Mouse (Mus musculus): ENCODE data around the gene Pomgnt1. TPM values are rescaled to one million over a fixed set of nuclear protein-coding genes. Genes with fewer than 3 reads are reported as not detected.

Pomgnt1 gene
- polyA plus RNA-seq, 1 experiment from 2014 or later = 56.6 TPM

DNA sequence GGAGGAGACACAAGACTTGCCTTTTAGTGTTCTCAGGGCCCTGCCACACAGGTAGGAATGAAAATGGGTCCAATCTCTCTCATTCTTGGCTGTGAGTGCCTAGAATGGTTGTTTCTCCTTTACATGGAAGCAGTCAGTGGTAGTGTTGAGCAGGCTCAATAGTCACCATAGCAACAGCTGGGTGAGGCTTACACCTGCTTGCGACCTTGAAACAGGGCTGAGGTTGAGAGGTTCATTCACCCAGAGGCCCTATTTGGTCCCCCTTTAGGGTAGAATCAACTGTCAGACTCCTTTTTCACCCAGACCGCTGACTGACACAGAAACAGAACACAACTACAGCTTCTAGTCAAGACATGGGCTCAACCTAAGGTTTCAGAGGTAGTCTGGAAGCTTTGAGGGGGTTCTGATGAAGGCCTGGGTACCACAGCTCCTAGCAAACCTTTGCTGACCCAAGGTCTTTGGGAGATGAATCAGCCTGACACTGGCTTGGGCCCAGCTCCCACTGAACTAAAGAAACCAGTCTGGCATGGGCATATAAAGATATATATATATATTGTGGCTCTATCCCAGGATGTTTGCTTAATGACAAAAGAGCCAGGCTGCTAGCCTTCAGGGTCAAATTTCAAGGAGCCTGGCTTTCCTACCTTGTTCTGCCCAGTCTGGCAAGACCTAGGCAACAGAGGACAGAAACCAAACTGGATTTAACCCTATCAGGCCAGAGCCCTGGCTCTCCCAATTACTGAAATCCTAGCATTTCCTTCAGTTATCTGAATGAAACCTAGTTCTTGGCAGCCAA is 41.3 kb downstream of the Pomgnt1 start:
- H3K4me3 ChIP-seq = no peak overlapping the region
- ATAC-seq (ENCODE audit: insufficient number of reproducible peaks, low FRiP score, low TSS enrichment, low read depth) = no peak
- H3K27ac ChIP-seq = no peak overlapping the region
- WGBS = 80% methylated on average over 2 of the region's 2 CpGs
- H3K27me3 ChIP-seq = no peaks in the 10 kb centered on the region
- no peak overlapping the region for H3K9ac ChIP-seq
- no peaks in the 10 kb centered on the region for H3K9me3 ChIP-seq
- H3K4me2 ChIP-seq = no peak overlapping the region
- H3K4me1 ChIP-seq = peaks cover 9% of the 10 kb centered on the region
- peaks cover 15% of the 10 kb centered on the region for H3K36me3 ChIP-seq

DNA sequence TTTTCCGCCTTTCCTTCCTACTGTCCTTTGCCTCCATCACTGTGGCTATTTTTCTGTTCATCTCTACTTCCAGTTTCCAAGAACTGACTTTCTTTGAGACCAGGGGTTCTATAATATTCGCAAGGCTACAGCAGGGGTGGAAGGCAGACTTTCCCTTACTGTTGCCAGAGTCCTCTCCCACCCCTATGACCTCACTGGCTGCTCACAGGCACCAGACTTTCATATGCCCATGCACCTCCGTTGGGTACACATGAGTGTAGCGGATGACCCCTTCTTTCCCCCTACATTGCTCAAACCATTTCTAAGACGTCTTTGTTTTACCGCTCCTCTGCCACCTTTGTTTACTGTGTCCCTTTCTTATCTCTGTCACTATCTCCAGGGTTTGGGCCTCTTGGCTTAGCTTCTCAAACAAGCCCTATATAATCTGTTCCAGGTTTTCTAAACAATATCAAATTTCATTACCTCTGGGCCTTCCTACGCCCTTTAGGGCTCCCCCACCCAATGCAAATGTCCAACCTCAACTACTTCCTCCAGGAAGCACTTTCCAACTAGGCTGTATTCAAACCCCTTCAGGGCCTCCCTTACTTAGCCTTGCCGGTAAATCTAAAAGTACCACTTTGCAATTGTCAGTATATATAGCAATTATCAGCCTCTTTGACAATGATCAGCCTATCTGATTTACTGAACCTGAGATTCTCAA is 42.2 kb downstream of the Pomgnt1 start:
- Histone ChIP-seq H3K4me3 (no peak overlapping the region), H3K9me3 (no peaks in the 10 kb centered on the region), H3K4me1 (peaks cover 9% of the 10 kb centered on the region), H3K27me3 (no peaks in the 10 kb centered on the region), H3K36me3 (peaks cover 8% of the 10 kb centered on the region), H3K4me2 (no peak overlapping the region), H3K27ac (no peak overlapping the region), H3K9ac (no peak overlapping the region)
- whole genome bisulfite sequencing = 44% methylated on average over 8 of the region's 8 CpGs
- no peak for ATAC-seq (ENCODE audit: insufficient number of reproducible peaks, low FRiP score, low TSS enrichment, low read depth)

DNA sequence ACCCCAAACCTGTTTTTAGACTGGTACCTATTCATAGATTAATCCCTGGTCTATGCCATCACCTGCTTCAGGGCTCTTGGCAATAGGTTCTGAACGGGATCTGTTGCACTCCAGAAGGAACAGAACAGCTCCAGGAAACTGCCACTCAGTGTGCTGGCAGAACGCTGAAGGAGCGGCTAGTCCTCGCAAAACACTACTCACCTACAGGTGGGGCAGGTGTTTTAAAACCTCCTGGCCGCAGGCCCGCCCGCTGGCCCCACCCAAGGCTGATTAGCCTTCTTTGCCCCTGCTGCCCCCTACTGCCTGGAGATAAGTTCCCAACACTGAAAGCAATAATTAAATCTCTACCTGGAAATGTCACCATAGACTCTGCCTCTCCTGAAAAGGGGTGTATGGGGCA is 43.8 kb downstream of the Pomgnt1 start, which contains the start of gene Tspan1:
Gene Tspan1, minus strand, starts transcription at position 198 of the 400 bp plus-strand sequence.
- Histone ChIP-seq H3K4me1 (peaks cover 9% of the 10 kb centered on the region), H3K36me3 (no peaks in the 10 kb centered on the region), H3K4me3 (no peak within 1 kb of the TSS), H3K4me2 (no peak within 1 kb of the TSS), H3K27me3 (no peaks in the 10 kb centered on the region), H3K9me3 (no peaks in the 10 kb centered on the region), H3K27ac (no peak within 1 kb of the TSS), H3K9ac (no peak within 1 kb of the TSS)
- ATAC-seq (ENCODE audit: insufficient number of reproducible peaks, low FRiP score, low TSS enrichment, low read depth) = no peak
- WGBS = 13% methylated on average over 7 of the region's 7 CpGs

DNA sequence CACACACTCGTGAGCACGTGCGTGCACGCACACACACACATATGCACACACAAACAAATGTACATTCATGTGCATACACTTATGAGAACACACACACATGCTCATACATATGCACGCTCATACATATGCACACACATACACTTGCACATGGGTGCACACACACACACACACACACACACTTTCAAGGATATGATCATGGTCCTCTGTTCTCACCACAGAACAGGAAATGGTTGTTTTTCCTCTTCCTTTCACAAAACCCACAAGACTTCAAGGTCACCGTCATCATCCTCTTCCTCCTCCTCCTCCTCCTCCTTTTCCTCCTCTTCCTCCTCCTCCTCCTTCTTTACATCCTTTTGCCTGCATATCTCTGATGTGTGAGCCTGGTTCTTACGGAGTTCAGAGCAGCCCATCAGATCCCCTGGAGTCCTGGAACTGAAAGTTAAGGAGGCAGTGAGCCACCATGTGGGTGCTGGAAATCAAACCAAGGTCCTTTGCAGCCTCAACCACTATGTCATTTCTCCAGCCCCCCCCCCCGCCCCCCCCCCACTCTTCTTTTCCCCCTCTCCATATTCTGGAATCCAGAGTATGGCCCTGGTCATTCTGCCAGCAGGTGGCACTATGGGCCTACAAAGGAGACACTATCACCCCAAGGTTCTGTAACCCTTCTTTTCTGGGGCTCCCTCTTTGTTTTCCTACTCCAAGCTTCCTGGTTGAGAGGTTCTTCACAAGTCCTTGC is 45.1 kb downstream of the Pomgnt1 start:
- no peak overlapping the region for H3K4me2 ChIP-seq
- no peak overlapping the region for H3K9ac ChIP-seq
- no peaks in the 10 kb centered on the region for H3K36me3 ChIP-seq
- ATAC-seq (ENCODE audit: insufficient number of reproducible peaks, low FRiP score, low TSS enrichment, low read depth) = no peak
- no peak overlapping the region for H3K4me3 ChIP-seq
- H3K27me3 ChIP-seq = no peaks in the 10 kb centered on the region
- no peaks in the 10 kb centered on the region for H3K9me3 ChIP-seq
- 69% methylated on average over 8 of the region's 8 CpGs for WGBS
- peaks cover 9% of the 10 kb centered on the region for H3K4me1 ChIP-seq
- no peak overlapping the region for H3K27ac ChIP-seq

DNA sequence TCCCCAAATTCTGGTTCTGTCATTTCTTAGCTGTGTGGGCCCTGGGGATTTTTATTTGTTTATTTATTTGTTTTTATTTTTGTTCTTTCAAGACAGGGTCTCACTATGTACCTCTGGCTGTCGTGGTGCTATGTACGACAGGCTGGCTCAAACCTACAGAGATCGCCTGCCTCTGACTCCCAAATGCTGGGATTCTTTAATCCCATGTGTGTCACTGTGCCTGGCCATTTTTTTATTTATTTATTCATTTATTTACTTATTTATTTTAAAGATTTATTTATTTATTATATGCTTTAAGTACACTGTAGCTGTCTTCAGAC is 45.7 kb downstream of the Pomgnt1 start:
- Histone ChIP-seq H3K27me3 (no peaks in the 10 kb centered on the region), H3K4me1 (peaks cover 11% of the 10 kb centered on the region), H3K4me3 (no peak overlapping the region), H3K4me2 (no peak overlapping the region), H3K9ac (no peak overlapping the region), H3K27ac (no peak overlapping the region), H3K9me3 (no peaks in the 10 kb centered on the region), H3K36me3 (no peaks in the 10 kb centered on the region)
- 71% methylated on average over 3 of the region's 3 CpGs for WGBS
- no peak for ATAC-seq (ENCODE audit: insufficient number of reproducible peaks, low FRiP score, low TSS enrichment, low read depth)

DNA sequence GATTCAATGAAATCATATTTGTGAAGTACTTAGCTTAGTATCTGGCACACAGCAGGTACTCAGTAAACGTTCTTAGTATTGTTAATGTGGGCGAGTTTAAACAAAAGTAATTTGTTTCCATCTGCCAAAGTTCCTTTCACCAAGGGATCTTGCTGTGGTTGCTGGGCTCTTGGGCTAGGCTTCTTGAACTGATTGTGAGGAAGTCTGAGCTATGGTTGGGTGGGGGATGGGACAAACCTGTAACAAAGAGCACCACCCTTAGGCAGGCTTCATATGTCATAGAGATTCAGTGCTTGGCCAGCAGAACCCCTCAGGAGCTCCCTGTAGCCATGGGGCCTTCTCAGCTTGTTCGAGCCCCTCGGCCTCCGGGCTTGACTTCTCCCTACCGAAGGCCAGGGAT is 49.4 kb downstream of the Pomgnt1 start, which contains the start of the genes 1700042G07Rik and Gm49337:
Gene 1700042G07Rik, plus strand, starts transcription at position 301 of the 400 bp plus-strand sequence.
Gene Gm49337, plus strand, starts transcription at position 313 of the 400 bp plus-strand sequence.
- Histone ChIP-seq H3K36me3 (no peaks in the 10 kb centered on the region), H3K4me3 (no peak within 1 kb of the TSS), H3K4me1 (peaks cover 31% of the 10 kb centered on the region), H3K9me3 (no peaks in the 10 kb centered on the region), H3K27ac (no peak within 1 kb of the TSS), H3K4me2 (no peak within 1 kb of the TSS), H3K27me3 (no peaks in the 10 kb centered on the region), H3K9ac (no peak within 1 kb of the TSS)
- 87% methylated on average over 6 of the region's 6 CpGs for WGBS
- no peak for ATAC-seq (ENCODE audit: insufficient number of reproducible peaks, low FRiP score, low TSS enrichment, low read depth)

DNA sequence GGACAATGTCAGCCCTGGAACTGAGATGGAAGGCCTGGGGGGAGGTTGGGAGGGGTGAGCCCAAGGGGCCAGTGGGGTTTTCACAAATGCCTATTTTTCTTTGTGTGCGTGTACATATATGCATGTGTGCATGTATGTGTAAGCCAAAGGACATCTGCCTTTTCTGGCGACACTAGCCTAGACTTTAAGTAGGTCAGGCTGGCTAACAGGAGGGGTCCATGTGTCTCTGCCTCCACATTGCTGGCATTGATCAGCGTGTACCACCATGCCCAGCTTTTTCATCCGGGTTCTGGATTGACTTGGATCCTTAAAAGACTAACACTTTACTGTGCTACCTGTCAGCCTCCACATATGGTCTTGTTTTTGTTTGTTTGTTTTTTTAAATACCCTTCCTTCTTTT is 50.1 kb downstream of the Pomgnt1 start:
- H3K27me3 ChIP-seq = no peaks in the 10 kb centered on the region
- no peak overlapping the region for H3K4me2 ChIP-seq
- no peaks in the 10 kb centered on the region for H3K36me3 ChIP-seq
- H3K9me3 ChIP-seq = no peaks in the 10 kb centered on the region
- WGBS = 86% methylated on average over 4 of the region's 4 CpGs
- H3K27ac ChIP-seq = no peak overlapping the region
- no peak overlapping the region for H3K4me3 ChIP-seq
- H3K9ac ChIP-seq = no peak overlapping the region
- peaks cover 31% of the 10 kb centered on the region for H3K4me1 ChIP-seq
- no peak for ATAC-seq (ENCODE audit: insufficient number of reproducible peaks, low FRiP score, low TSS enrichment, low read depth)

DNA sequence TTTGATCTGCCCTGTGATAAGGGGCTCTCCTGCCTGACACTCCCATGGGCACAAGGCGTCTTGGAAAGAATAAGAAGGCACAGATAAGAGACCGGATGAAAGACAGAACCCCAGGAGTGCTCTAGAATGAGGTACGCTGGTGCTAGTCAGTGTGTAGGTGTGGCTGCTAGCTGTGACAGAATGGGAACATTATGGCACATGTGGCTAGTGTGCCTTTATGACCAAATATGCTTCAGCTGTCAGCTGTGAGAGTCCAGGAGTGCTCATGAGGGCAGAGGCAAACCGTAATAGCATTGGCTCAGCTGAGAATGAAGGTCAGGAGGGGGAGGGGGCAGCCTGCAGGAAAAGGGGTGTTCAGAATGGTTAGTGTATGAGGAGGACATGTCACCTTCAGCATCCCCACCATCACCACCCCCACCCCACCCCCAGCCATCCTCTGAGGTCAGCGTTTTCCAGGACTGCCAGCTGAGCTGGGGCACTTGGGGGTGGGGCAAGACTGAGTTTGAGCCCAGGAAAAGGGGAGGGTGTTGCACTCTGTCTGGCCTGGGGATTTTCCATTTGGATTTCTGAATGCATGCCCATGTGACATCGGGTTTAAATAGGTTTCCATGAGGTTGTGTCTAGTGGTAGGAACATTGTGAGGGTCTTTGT is 51.0 kb downstream of the Pomgnt1 start:
- H3K4me1 ChIP-seq = peaks cover 31% of the 10 kb centered on the region
- 40% methylated on average over 6 of the region's 6 CpGs for WGBS
- H3K9ac ChIP-seq = no peak overlapping the region
- no peaks in the 10 kb centered on the region for H3K36me3 ChIP-seq
- H3K27ac ChIP-seq = no peak overlapping the region
- H3K9me3 ChIP-seq = no peaks in the 10 kb centered on the region
- H3K4me3 ChIP-seq = no peak overlapping the region
- no peak; the same call in 1 of the 2 replicates for ATAC-seq (ENCODE audit: insufficient number of reproducible peaks, low FRiP score, low TSS enrichment, low read depth)
- H3K27me3 ChIP-seq = no peaks in the 10 kb centered on the region
- no peak overlapping the region for H3K4me2 ChIP-seq

DNA sequence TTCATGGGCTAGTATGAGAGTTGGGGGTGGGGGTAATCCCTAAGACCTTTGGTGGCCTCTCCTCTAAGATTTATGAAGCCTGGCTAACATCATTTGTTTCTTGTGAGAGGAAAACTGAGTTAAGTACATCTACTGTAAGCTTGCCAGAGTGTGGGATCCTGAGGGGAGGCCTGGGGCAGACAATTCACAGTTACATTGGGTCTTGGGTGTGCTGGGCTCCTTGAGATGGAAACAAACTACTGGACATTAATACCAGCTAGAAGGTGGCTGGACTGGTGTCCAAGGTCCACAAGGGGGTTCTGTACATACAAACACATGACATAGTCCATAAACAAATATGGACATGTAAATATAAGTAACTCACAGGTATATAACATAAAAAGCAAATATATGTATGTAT is 51.5 kb downstream of the Pomgnt1 start:
- no peak overlapping the region for H3K4me2 ChIP-seq
- no peak overlapping the region for H3K9ac ChIP-seq
- H3K9me3 ChIP-seq = no peaks in the 10 kb centered on the region
- ATAC-seq (ENCODE audit: insufficient number of reproducible peaks, low FRiP score, low TSS enrichment, low read depth) = no peak
- H3K4me3 ChIP-seq = no peak overlapping the region
- peaks cover 31% of the 10 kb centered on the region for H3K4me1 ChIP-seq
- no peaks in the 10 kb centered on the region for H3K27me3 ChIP-seq
- no peak overlapping the region for H3K27ac ChIP-seq
- no peaks in the 10 kb centered on the region for H3K36me3 ChIP-seq

DNA sequence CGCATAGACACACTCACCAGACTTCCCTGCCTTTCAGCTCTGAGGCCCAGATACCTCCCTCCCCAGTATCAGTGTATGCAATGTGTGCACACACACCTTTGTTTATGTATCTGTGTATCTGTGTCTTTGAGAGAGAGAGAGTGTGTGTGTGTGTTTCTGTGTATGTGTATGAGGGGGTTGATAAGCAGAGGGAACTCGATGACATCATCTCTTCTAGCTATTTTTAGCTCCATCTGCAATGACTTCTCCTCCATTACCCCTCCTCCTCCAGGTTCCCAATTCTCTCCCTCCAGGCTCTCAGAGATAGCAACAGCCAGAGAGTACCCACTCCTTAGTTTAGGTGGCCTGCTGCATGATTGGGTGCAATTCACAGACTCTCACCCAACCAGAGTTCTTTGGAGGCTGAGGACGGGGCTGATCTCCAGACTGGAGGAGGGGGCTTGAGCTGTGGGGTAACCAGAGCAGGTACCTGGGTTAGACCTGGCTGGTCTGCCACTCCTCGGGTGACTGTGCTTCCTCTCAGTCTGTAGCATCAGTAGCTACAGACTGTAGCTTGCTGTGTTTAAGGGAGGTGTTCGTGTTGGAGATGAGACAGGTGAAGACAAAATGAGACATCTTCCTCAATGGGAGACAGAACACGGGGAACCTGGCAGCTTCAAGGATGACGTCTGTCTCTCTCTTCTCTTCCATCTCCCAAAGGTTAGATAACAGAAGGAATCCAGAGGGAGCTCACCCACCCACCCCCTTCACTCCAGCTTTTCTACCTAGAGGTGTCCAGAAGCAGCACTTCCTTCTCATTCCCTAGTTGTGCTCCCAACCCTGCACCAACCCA is 52.3 kb downstream of the Pomgnt1 start:
- Histone ChIP-seq H3K4me3 (no peak overlapping the region), H3K27ac (no peak overlapping the region), H3K9me3 (no peaks in the 10 kb centered on the region), H3K36me3 (no peaks in the 10 kb centered on the region), H3K4me2 (peak overlapping the region; percentile 41), H3K27me3 (no peaks in the 10 kb centered on the region), H3K4me1 (peaks cover 31% of the 10 kb centered on the region), H3K9ac (no peak overlapping the region)
- no peak; the same call in 1 of the 2 replicates for ATAC-seq (ENCODE audit: insufficient number of reproducible peaks, low FRiP score, low TSS enrichment, low read depth)
- 57% methylated on average over 7 of the region's 7 CpGs for WGBS

DNA sequence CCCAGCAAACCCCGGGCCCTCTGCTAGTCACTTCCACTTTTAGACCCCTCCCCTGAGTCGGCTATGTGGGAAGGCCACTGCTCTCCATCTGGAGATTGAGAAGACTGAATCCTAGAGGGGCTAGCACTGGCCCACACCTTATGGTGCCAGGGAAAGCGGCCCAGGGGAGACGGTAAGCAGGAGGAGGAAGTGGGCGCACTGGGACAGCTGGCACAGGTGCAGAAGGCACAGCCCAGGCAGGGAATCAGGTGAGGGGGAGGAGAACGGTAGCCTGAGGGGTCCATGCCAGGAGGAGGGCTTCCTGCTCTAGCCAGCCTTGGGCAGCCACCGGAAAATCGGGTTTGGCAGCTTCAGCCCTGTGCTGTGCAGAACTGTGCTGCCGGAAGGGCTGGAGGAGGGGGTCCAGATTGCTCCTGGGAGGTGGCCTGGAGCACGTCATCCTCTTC is 52.9 kb downstream of the Pomgnt1 start:
- H3K27ac ChIP-seq = no peak overlapping the region

More for the DNA sequence above, 52.9 kb downstream of the Pomgnt1 start:
- Histone ChIP-seq H3K27me3 (no peaks in the 10 kb centered on the region), H3K4me2 (peak overlapping the region; percentile 41), H3K9ac (no peak overlapping the region), H3K36me3 (no peaks in the 10 kb centered on the region), H3K9me3 (no peaks in the 10 kb centered on the region), H3K4me3 (peak overlapping the region; percentile 5), H3K4me1 (peaks cover 31% of the 10 kb centered on the region)
- peak; percentile 67; the same call in 1 of the 2 replicates for ATAC-seq (ENCODE audit: insufficient number of reproducible peaks, low FRiP score, low TSS enrichment, low read depth)
- WGBS = 11% methylated on average over 10 of the region's 10 CpGs

Data from limb, embryonic 15.5 days (tissue).